Mouse (Mus musculus): ENCODE measurements around the gene Asgr1.
"Not testable (repeated sequence)": the region's sequence is repeated elsewhere in the genome, so short reads cannot be mapped to it uniquely, and the experiment has no call there.

Asgr1 gene

GRCm38 (mm10) chr11:70053898-70054570, at the start of gene Asgr1:
TSS of gene Asgr1 (plus strand) at chr11:70054085.
- no peak for DNase-seq (ENCODE audit: low spot score in 2 of 2)

- DNase-seq (ENCODE audit: low spot score in 2 of 2): peak in 1 of 2 experiments; percentile 52
Measured at GRCm38 (mm10) chr11:70005521-70005920, 48.4 kb upstream of the Asgr1 start.

- no peak for DNase-seq (ENCODE audit: low spot score in 2 of 2)
Measured at GRCm38 (mm10) chr11:70010033-70010432, 43.9 kb upstream of the Asgr1 start.

- no peak for DNase-seq (ENCODE audit: low spot score in 2 of 2)
Measured at GRCm38 (mm10) chr11:70010548-70010947, 43.3 kb upstream of the Asgr1 start.

GRCm38 (mm10) chr11:70010961-70011360, 42.9 kb upstream of the Asgr1 start:
- DNase-seq (ENCODE audit: low spot score in 2 of 2): no peak

GRCm38 (mm10) chr11:70012931-70013330, 41.0 kb upstream of the Asgr1 start:
- DNase-seq (ENCODE audit: low spot score in 2 of 2): no peak

- DNase-seq (ENCODE audit: low spot score in 2 of 2): no peak
Measured at GRCm38 (mm10) chr11:70013408-70013807, 40.5 kb upstream of the Asgr1 start.

GRCm38 (mm10) chr11:70014051-70014450, 39.8 kb upstream of the Asgr1 start:
- DNase-seq (ENCODE audit: low spot score in 2 of 2): no peak

GRCm38 (mm10) chr11:70014880-70015558, 38.9 kb upstream of the Asgr1 start, which contains the start of gene Acadvl:
TSS of gene Acadvl (minus strand) at chr11:70015411.
- DNase-seq (ENCODE audit: low spot score in 2 of 2): peak; percentile 79 to 92

GRCm38 (mm10) chr11:70015677-70016076, 38.2 kb upstream of the Asgr1 start:
- DNase-seq (ENCODE audit: low spot score in 2 of 2): no peak

GRCm38 (mm10) chr11:70016177-70016576, 37.7 kb upstream of the Asgr1 start:
- DNase-seq (ENCODE audit: low spot score in 2 of 2): not testable (repeated sequence)

- DNase-seq (ENCODE audit: low spot score in 2 of 2): no peak
Measured at GRCm38 (mm10) chr11:70016669-70017068, 37.2 kb upstream of the Asgr1 start, which contains the start of gene Dlg4. TSS of gene Dlg4 (plus strand) at chr11:70016942.

- DNase-seq (ENCODE audit: low spot score in 2 of 2): no peak
Measured at GRCm38 (mm10) chr11:70017199-70017767, 36.6 kb upstream of the Asgr1 start.

- no peak for DNase-seq (ENCODE audit: low spot score in 2 of 2)
Measured at GRCm38 (mm10) chr11:70018131-70018990, 35.5 kb upstream of the Asgr1 start.

- DNase-seq (ENCODE audit: low spot score in 2 of 2): no peak
Measured at GRCm38 (mm10) chr11:70019495-70020021, 34.3 kb upstream of the Asgr1 start.

GRCm38 (mm10) chr11:70020022-70020631, 33.8 kb upstream of the Asgr1 start:
- DNase-seq (ENCODE audit: low spot score in 2 of 2): no peak

- peak; percentile 53 to 71 for DNase-seq (ENCODE audit: low spot score in 2 of 2)
Measured at GRCm38 (mm10) chr11:70020731-70021263, 33.1 kb upstream of the Asgr1 start.

GRCm38 (mm10) chr11:70021264-70022132, 32.4 kb upstream of the Asgr1 start:
- DNase-seq (ENCODE audit: low spot score in 2 of 2): peak; percentile 82 to 97

- DNase-seq (ENCODE audit: low spot score in 2 of 2): no peak
Measured at GRCm38 (mm10) chr11:70023481-70024150, 30.3 kb upstream of the Asgr1 start.
